ENCODE assay signal across 8 mouse cellular contexts in genomic region chr16:30387871-30388460, GRCm38 (mm10). TPM values are rescaled to one million over a fixed set of nuclear protein-coding genes. Genes with fewer than 3 reads are reported as not detected.
DNase-seq lines count a peak whose midpoint lies in the region; ATAC-seq and TF ChIP-seq lines count a peak whose summit lies in the region.

No protein-coding gene starts in this region.

- DNase-seq in G1E (ENCODE audit: low spot score) (peak; percentile 13), adipocyte (ENCODE audit: low spot score) (no peak)
- peak; percentile 37 for DNase-seq in cerebellum, adult 11 months
- DNase-seq in hindbrain, embryonic 11.5 days (ENCODE audit: low spot score), result peak; percentile 58
- peak; percentile 13 to 20 for DNase-seq in layer of hippocampus, postnatal 25 days (ENCODE audit: extremely low spot score in 1 of 2, low spot score in 1 of 2)
- DNase-seq in lung, postnatal 4 days, result peak; percentile 52 to 55
- DNase-seq in right cerebral cortex, postnatal 14 days, result peak; percentile 20

- H3K9ac ChIP-seq in forebrain, embryonic 15.5 days (replicated peaks), result peak overlapping the region; percentile 79
- H3K9ac ChIP-seq in hindbrain, embryonic 11.5 days (ENCODE audit: low read depth, low read length), result peak overlapping the region; percentile 94

- peaks cover 46% of the 10 kb centered on the region for H3K4me1 ChIP-seq in G1E (ENCODE audit: insufficient read depth, low read depth, low read length)
- H3K4me1 ChIP-seq in forebrain, embryonic 15.5 days, result peaks cover 23% of the 10 kb centered on the region
- H3K4me1 ChIP-seq in hindbrain, embryonic 11.5 days (replicated peaks; ENCODE audit: control insufficient read depth, insufficient read depth, low read length), result peaks cover 2% of the 10 kb centered on the region; the same call in 1 of the 2 replicates

- no peak for ATAC-seq in G1E (ENCODE audit: extremely low read depth, insufficient number of reproducible peaks, low FRiP score, poor library complexity, severe bottlenecking)
- peak; percentile 70 for ATAC-seq in forebrain, embryonic 15.5 days (replicated peaks)
- ATAC-seq in hindbrain, embryonic 11.5 days (ENCODE audit: low FRiP score), result peak; percentile 75

- H3K36me3 ChIP-seq in G1E (replicated peaks), result peaks cover 38% of the 10 kb centered on the region
- H3K36me3 ChIP-seq in forebrain, embryonic 15.5 days, result no peaks in the 10 kb centered on the region
- no peaks in the 10 kb centered on the region for H3K36me3 ChIP-seq in hindbrain, embryonic 11.5 days (ENCODE audit: control insufficient read depth, insufficient read depth, low read length)

- no peak for TF ChIP-seq CTCF in G1E (IDR thresholded peaks at IDR 0.05; ENCODE audit: low read depth, low read length)

- peak overlapping the region; percentile 99 for H3K4me3 ChIP-seq in G1E (ENCODE audit: low read depth, low read length)
- peak overlapping the region; percentile 62 for H3K4me3 ChIP-seq in forebrain, embryonic 15.5 days
- H3K4me3 ChIP-seq in hindbrain, embryonic 11.5 days (ENCODE audit: low read depth, low read length), result peak overlapping the region; percentile 96

- under 1% methylated on average over 49 of the region's 49 CpGs for WGBS in forebrain, embryonic 15.5 days
- whole genome bisulfite sequencing in hindbrain, embryonic 11.5 days, result under 1% methylated on average over 47 of the region's 49 CpGs

- peak overlapping the region; percentile 65 for H3K27ac ChIP-seq in forebrain, embryonic 15.5 days (replicated peaks)
- H3K27ac ChIP-seq in hindbrain, embryonic 11.5 days (ENCODE audit: low read depth, low read length), result peak overlapping the region; percentile 65

- H3K9me3 ChIP-seq in G1E (replicated peaks), result no peaks in the 10 kb centered on the region
- 0 out of 2 replicates have a peak, but pooled peaks cover 3% of the 10 kb centered on the region for H3K9me3 ChIP-seq in forebrain, embryonic 15.5 days
- H3K9me3 ChIP-seq in hindbrain, embryonic 11.5 days (ENCODE audit: control insufficient read depth, low read length), result no peaks in the 10 kb centered on the region

- H3K4me2 ChIP-seq in forebrain, embryonic 15.5 days (replicated peaks), result peak overlapping the region; percentile 96
- H3K4me2 ChIP-seq in hindbrain, embryonic 11.5 days (replicated peaks; ENCODE audit: low read depth, low read length), result peak overlapping the region; percentile 87

- H3K27me3 ChIP-seq in G1E (ENCODE audit: insufficient read depth, low read length), result no peaks in the 10 kb centered on the region
- H3K27me3 ChIP-seq in forebrain, embryonic 15.5 days, result no peaks in the 10 kb centered on the region
- H3K27me3 ChIP-seq in hindbrain, embryonic 11.5 days (ENCODE audit: control insufficient read depth, insufficient read depth, low read length), result no peaks in the 10 kb centered on the region

RNA-seq across cellular contexts. Expression of gene Atp13a3, which starts 17.8 kb away (rescaled TPM):
- total RNA-seq in G1E (2014; fragmentation: Nextera tagmentation), result 202 and 209 TPM in 2 replicates
- 192 and 214 TPM in 2 replicates for total RNA-seq in G1E (2017)
- polyA plus RNA-seq in G1E (2012), result 132 and 176 TPM in 2 replicates
- polyA plus RNA-seq in forebrain, embryonic 15.5 days (2015; fragmentation: Nextera tagmentation; extraction: Ambion mirVana), result 9.2 and 10.8 TPM in 2 replicates
- polyA plus RNA-seq in hindbrain, embryonic 11.5 days (2014; fragmentation: Nextera tagmentation; extraction: Ambion mirVana), result 10.3 and 12.6 TPM in 2 replicates
- total RNA-seq in layer of hippocampus, postnatal 25 days (2021), result 10 to 100 TPM; 66.3 to 75.4 TPM
